Mouse (Mus musculus) left cerebral cortex, postnatal 36 days (tissue): ENCODE data around the gene Ddx59. TPM values are rescaled to one million over a fixed set of nuclear protein-coding genes. Genes with fewer than 3 reads are reported as not detected.

Experiments used
- total RNA-seq, 2 experiments: library from RNA; stranded (reverse); gene quantifications; 2 replicates each; pipeline ENCODE4 v1.2.3; 2021

The Ddx59 gene
- total RNA-seq, 2 experiments from 2014 or later, result 9.5 to 11.5 TPM

Other genes with a start within 250 kb of the Ddx59 start
- 1 to 10 TPM in 1 of 2 experiments, under 1 TPM in 1; 0.54 to 1.2 TPM for gene Mroh3, start 202.4 kb upstream of the Ddx59 start, total RNA-seq
- gene Inava, start 181.0 kb upstream of the Ddx59 start, total RNA-seq, result 1 to 10 TPM; 2.5 to 3.3 TPM
- gene Gpr25, start 154.4 kb upstream of the Ddx59 start, total RNA-seq, result 1 to 10 TPM; 5.5 to 7.7 TPM
- gene Camsap2, start 69.2 kb upstream of the Ddx59 start, total RNA-seq, result 100 to 1,000 TPM; 129 to 138 TPM
- gene Kif14, start 51.1 kb downstream of the Ddx59 start, total RNA-seq, result under 1 TPM; 0.07 to 0.20 TPM
- gene Zfp281, start 209.6 kb downstream of the Ddx59 start, total RNA-seq, result 10 to 100 TPM; 33.9 to 36.2 TPM